Mouse (Mus musculus): ENCODE results near the gene Zfp995.
A peak's percentile ranks its signal among the peaks of the same experiment; 100 is the strongest.
"Not testable (repeated sequence)": the region's sequence is repeated elsewhere in the genome, so short reads cannot be mapped to it uniquely, and the experiment has no call there.

Zfp995 gene

GRCm38 (mm10) chr17:21909456-21910052 lies at the start of gene Zfp995:
Gene Zfp995 (minus strand): TSS chr17:21909926.
- peak; percentile 73 to 74 for DNase-seq

DNA sequence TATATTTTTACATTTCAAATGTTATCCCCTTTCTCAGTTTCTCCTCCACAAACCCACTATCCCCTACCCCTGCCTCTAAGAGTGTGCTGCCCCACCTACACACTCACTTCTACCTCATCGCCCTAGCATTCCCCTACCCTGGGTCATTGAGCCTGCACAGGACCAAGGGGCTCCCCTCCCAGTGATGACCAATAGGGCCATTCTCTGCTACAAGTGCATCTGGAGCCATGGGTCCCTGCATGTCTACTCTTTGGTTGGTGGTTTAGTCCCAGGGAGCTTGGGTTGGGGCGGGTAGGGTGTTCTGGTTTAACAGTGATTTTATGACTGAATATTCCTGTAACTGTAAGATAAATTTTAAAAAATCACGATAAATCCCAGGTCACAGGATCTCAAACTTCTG lies 687 bp downstream of the Zfp995 start:
- DNase-seq = peak in 1 of 2 experiments; percentile 2

DNA sequence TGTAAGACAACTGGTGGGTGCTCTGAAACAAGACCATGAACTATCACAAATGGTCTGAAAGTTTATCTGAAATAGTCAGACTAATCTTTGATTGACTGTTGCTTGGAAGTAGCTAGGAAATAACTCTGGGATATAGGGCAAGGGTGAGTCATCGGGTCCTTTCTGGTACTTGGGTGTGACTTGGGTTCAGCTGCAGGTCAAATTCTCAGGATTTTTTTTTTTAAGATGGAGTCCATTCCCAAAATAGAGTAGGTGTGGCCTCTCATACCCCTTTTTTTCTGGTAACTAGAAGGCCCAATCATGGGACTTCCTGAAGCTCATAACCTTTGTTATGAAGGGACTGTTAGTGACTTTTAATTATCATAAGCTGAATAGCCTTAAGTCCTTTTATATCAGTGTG lies 38.5 kb downstream of the Zfp995 start:
- no peak for DNase-seq

GRCm38 (mm10) chr17:21846322-21846582 lies 63.5 kb downstream of the Zfp995 start:
- DNase-seq = not testable (repeated sequence)

DNA sequence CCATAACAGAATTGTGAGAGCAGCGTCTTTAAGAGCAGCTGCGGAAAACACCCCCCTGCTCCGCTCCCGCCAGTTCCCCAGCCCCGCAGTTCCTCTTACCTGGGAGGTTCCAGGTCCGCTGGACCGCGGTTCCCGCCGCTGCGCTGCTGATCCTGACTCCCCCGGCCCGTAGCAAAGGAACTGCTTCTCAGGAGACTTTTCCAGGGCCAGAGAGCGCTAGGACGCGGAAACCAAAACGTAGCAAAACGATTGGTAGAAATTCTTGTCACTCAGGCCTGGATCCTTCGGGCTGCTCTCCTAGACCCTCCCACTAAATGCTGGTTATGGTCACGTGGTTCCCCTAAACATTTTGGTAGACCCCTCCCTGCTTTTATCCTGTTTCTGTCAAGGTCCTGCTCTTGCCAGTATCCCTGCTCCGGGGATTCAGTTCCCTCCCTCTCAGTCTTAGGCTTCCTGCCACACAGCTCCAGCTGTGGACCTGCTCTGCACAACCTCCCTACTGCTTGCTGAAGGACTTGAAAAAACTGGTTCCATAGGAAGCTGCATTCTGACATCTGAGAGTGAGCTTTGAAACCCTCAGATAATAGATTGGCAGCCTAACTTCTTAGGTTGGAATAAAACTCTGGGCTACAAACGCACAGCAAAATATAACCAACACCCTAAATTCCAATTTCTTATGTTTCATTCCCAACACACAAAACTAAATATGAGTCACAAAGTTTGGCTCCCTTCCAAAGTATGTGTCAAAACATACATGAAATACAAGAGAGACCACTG lies 64.0 kb downstream of the Zfp995 start, which contains the start of gene Zfp820:
Gene Zfp820 (minus strand): TSS at position 228 of the 777 bp plus-strand sequence.
- peak; percentile 70 to 72 for DNase-seq

- no peak for DNase-seq
These were observed 71.2 kb downstream of the Zfp995 start for GRCm38 (mm10) chr17:21838510-21838909.
